Mouse (Mus musculus) liver, adult (tissue): ENCODE data around the gene Ostf1.

ENCODE experiments used
- GATA4 ChIP-seq: IDR thresholded peaks from 2 replicates; pipeline ENCODE4 v1.6.1; 2014; ENCODE audit warnings: mild to moderate bottlenecking, low read length; ENCODE audit not compliant: insufficient replicate concordance

The Ostf1 gene

DNA sequence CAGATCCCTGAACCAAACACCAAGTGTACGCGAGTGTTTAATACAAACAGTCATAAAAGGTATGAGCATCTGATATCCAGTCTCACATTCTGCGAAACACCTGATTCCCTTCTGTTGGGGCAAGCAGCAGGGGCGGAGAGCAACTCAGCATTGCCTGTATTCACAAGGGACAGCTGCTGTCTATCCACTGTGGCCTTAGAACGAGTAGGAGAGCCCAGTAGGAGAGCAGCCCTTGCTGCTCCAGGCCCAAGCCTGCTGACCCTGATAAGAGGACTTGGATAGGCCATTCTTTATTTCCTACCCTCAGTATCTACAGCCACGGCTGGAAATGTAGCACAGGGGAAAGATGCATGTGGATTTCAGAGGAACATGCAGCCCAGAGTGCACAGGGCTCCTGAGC, 38.7 kb downstream of the Ostf1 start:
- no peak for TF ChIP-seq GATA4

GRCm38 (mm10) chr19:18590942-18591354, 40.7 kb downstream of the Ostf1 start:
- no peak for TF ChIP-seq GATA4

GRCm38 (mm10) chr19:18590234-18590633, 41.4 kb downstream of the Ostf1 start:
- no peak for TF ChIP-seq GATA4

DNA sequence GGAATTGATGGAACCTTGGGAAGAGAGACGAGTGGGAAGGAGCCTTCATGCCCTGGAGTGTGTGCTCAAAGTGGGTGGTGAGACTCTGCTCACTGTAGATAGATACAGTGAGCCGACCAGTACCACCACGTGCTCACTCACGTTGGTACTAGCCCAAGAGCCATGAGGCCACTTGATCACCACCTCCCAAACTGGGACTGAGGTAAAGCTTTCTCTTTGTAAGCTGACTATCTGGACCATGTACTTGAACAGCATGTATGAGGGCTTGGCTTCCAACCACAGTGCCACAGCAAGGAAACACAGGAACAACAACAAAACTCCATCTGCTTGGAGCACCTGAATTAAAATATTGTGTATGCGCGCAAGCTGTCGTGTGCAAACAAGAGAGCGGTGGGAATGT, 42.3 kb downstream of the Ostf1 start:
- TF ChIP-seq GATA4: no peak

- no peak for TF ChIP-seq GATA4
Observed at GRCm38 (mm10) chr19:18588243-18588642, 43.4 kb downstream of the Ostf1 start.

- TF ChIP-seq GATA4: no peak
Observed at GRCm38 (mm10) chr19:18587118-18587517, 44.5 kb downstream of the Ostf1 start.

GRCm38 (mm10) chr19:18584621-18585020, 47.0 kb downstream of the Ostf1 start:
- no peak for TF ChIP-seq GATA4

GRCm38 (mm10) chr19:18583706-18584105, 47.9 kb downstream of the Ostf1 start:
- TF ChIP-seq GATA4: no peak

GRCm38 (mm10) chr19:18582887-18583286, 48.7 kb downstream of the Ostf1 start:
- TF ChIP-seq GATA4: no peak

DNA sequence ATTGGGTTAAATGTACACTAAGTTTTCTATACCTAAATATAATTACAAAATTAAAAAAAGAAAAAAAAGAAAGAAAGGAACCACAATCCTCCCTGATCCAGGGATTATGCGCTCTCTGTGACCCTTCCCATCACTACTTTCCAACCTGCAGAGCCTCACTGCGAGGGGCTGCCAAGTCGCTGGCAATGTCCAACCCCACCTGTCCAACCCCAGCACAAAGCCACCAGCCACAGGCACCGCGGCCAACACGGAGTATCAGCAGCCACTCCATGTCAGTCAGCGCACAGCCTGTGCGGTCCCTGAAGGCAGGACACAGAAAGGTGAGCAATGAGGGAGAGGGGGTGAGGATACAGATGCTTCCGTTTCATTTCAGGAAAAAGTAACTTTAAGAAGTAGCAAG, 49.4 kb downstream of the Ostf1 start:
- no peak for TF ChIP-seq GATA4

DNA sequence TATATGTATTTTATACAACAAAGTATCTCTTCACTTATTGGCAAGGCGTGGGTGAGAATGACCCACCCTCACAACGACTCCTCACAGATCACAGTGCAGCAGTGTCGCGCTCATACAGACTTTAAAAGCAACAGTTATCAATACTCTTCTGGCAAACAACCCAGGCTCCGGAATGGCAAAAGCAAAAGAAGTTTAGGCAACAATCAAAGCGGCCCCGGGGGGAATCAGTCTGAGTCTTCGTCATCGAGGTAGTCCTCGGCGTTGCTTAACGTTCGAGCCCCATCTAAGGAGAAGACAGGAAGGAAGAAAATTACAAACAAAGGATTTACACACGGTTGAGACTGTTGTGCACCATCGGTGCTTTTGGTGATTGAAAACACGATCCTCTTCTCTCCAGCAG, 50.6 kb downstream of the Ostf1 start:
- no peak for TF ChIP-seq GATA4

GRCm38 (mm10) chr19:18579012-18579358, 52.6 kb downstream of the Ostf1 start:
- TF ChIP-seq GATA4: no peak

- TF ChIP-seq GATA4: no peak
Observed at GRCm38 (mm10) chr19:18578216-18579011, 53.2 kb downstream of the Ostf1 start.

- no peak for TF ChIP-seq GATA4
Observed at GRCm38 (mm10) chr19:18577348-18577747, 54.3 kb downstream of the Ostf1 start.

GRCm38 (mm10) chr19:18575891-18576290, 55.7 kb downstream of the Ostf1 start:
- TF ChIP-seq GATA4: no peak

- TF ChIP-seq GATA4: no peak
Observed at GRCm38 (mm10) chr19:18573907-18574306, 57.7 kb downstream of the Ostf1 start.

- TF ChIP-seq GATA4: no peak
Observed at GRCm38 (mm10) chr19:18573443-18573842, 58.2 kb downstream of the Ostf1 start.
